Mouse (Mus musculus): ENCODE measurements around the gene Olfr199.
"Not testable (repeated sequence)": the region's sequence is repeated elsewhere in the genome, so short reads cannot be mapped to it uniquely, and the experiment has no call there.

Gene Olfr199

DNA sequence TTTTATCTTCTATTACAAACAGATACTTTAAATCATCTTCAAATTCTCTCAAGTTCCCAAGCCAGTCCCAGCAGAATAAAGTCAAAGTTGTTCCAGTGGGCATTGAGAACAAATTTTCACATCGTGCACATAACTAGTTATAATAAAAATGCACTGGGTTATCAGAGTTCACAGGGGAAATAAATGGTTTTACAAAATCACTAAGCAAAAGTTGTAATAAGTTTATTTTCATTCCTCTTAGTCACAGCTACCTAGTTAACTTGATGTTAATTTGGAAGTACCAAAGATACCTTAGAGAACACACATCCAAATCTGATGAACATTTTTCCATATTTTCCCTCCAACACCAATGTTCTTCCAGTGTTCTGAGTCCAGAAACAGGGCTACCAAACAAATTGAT lies at the start of gene Olfr199:
Gene Olfr199, minus strand, starts transcription at position 101 of the 400 bp plus-strand sequence.
- DNase-seq (ENCODE audit: extremely low spot score, low spot score): not testable (repeated sequence)

DNA sequence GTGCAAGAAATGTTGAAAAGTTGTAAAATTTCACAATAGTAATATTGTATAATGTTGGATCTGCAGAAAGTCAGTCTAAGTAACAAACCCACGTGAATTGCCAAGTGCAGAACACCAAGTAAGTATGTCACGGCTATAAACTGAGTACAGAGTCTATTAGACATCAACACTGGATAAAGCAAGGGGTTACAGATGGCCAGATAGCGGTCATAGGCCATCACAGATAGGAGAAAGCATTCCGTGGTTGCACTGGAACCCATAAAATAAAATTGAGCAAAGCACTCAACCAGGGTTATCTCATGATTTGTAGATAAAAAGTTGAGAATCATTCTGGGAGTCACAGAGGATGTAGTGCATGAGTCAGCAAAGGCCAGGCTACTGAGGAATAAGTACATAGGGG lies 49.5 kb upstream of the Olfr199 start:
- not testable (repeated sequence) for DNase-seq (ENCODE audit: extremely low spot score, low spot score)

DNA sequence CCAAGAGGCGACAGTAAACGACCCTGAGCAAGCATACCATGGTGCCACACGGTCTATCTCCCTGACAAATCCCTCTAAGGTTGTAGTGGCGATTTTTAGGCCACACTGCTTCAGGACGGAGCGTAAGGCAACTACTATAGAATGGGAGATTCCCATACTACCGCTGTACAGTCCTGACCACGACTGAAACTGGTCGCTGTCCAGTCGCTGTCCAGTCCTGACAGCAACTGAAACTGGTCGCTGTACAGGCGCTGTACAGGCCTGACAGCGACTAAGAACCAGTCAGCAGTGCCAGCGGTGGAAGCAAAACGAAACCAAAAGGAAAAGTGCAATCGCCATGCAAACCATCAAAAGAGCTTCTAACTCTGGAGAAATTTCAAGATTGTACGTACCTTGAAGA lies 30.1 kb upstream of the Olfr199 start:
- no peak for DNase-seq (ENCODE audit: extremely low spot score, low spot score)

DNA sequence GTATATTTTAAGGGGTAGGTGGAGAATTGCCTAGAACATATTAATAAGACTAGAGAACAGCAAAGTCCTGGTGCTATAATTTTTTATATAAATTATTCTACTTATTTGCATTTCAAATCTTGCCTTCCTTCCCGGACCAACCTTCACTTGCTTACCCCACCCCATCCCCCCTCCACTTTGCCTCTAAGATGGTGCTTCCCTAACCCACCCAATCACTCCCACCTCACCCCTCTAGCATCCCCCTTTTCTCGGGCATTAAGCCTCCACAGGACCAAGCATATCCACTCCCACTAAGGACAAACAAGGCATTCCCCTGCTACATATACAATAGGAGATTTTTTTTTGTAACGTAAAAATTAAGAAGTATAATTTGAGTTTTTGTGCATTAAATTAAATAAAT lies 1.7 kb downstream of the Olfr199 start:
- not testable (repeated sequence) for DNase-seq (ENCODE audit: extremely low spot score, low spot score)

DNA sequence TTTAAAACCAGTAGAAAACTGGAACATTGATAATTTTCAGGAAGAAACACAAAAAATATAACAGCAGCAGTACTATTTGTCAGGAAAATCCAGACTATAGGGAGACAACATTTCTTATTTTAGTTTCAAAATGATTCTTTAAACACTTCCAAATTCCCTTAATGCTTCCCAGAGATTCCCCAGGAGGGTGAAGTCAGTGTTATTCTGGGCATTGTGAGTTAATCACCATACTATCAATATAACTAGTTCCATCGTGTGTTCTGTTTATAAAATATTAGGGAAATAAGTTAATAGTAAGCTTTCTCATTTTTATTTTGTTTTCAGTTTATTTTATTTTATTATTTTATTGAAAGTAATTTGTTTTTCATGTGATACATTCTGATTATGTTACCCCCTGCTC lies 16.1 kb downstream of the Olfr199 start, which contains the start of gene Olfr198:
Gene Olfr198, minus strand, starts transcription at position 101 of the 400 bp plus-strand sequence.
- not testable (repeated sequence) for DNase-seq (ENCODE audit: extremely low spot score, low spot score)

DNA sequence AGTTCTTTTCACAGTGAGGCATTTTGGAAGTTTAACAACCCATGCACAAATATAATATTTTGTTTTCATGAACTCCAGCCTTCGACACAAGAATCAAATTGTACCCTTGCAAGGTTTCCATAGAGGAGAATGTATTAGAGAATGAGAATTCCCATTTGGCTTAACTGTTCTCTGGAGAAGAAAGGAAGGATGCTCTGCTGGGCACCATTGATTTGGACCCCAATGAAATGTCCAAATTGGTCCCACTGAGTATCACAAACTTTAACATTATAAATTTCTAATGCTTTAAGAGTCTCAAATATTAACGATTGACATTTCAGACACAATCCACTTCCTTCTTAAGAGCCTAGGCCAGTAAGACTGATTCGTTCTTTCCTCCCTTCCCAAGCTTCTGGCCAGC lies 49.2 kb downstream of the Olfr199 start, which contains the start of gene Olfr196:
Gene Olfr196, minus strand, starts transcription at position 101 of the 400 bp plus-strand sequence.
- DNase-seq (ENCODE audit: extremely low spot score, low spot score): no peak
